19 mouse cellular contexts compared by ENCODE assay signal in the genomic region with DNA sequence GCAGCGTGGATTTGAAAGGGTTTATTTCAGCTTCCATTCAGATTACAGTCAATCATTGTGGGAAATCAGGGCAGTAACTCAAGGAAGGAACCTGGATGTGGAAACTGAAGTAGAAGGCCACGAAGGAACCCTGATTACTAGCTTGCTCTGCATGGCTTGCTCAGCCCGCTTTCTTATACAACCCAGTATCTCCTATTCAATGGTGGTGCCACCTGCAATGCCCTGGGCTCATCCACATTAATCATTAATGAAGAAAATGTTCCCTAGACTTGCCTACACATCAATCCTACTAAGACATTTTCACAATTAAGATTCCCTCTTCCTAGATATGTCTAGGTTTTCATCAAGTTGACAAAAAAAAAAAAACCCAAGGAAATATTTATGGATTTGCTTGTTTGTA.
"Had no signal": no experiment of that assay in that cellular context is flagged by ENCODE, and none has a peak within 500 bp of the region (broad histone marks: within the 10 kb centered on the region; RNA-seq: fewer than 3 reads in every experiment).

No protein-coding gene starts in this region.

- ATAC-seq: midbrain, embryonic 16.5 days had no signal

- H3K4me2 ChIP-seq: lung, embryonic 14.5 days; midbrain, embryonic 12.5 days; neural tube, embryonic 13.5 days; neural tube, embryonic 15.5 days had no signal

- H3K4me3 ChIP-seq: midbrain, embryonic 10.5 days; midbrain, embryonic 12.5 days; myocyte; neural tube, embryonic 13.5 days; neural tube, embryonic 15.5 days had no signal

- H3K36me3 ChIP-seq: midbrain, embryonic 10.5 days; midbrain, embryonic 12.5 days; neural tube, embryonic 13.5 days; neural tube, embryonic 15.5 days had no signal

- H3K9ac ChIP-seq: lung, embryonic 14.5 days; midbrain, embryonic 12.5 days; neural tube, embryonic 13.5 days; neural tube, embryonic 15.5 days had no signal

- H3K9me3 ChIP-seq: midbrain, embryonic 10.5 days; midbrain, embryonic 12.5 days; neural tube, embryonic 13.5 days; neural tube, embryonic 15.5 days had no signal

- H3K27ac ChIP-seq: midbrain, embryonic 10.5 days; midbrain, embryonic 12.5 days; neural tube, embryonic 13.5 days; neural tube, embryonic 15.5 days had no signal

- DNase-seq: lung, adult 18-20 months; lung, embryonic 14.5 days; lung, postnatal 10 days; lung, postnatal 4 days; midbrain, embryonic 14.5 days; retina, postnatal 1 day; right cerebral cortex, adult 18-20 months; right cerebral cortex, postnatal 25 days; right cerebral cortex, postnatal 4 days; spleen, adult 18-20 months; thymus, adult 18-20 months; thymus, postnatal 14 days; thymus, postnatal 36 days had no signal

- H3K4me1 ChIP-seq: midbrain, embryonic 10.5 days; midbrain, embryonic 12.5 days; neural tube, embryonic 13.5 days; neural tube, embryonic 15.5 days had no signal

- H3K27me3 ChIP-seq: midbrain, embryonic 12.5 days; neural tube, embryonic 13.5 days; neural tube, embryonic 15.5 days had no signal
